Mouse (Mus musculus): ENCODE measurements around the gene Gstt2. TPM values are rescaled to one million over a fixed set of nuclear protein-coding genes. Genes with fewer than 3 reads are reported as not detected.

The Gstt2 gene
- polyA plus RNA-seq, 1 experiment from 2014 or later: 77.4 TPM

DNA sequence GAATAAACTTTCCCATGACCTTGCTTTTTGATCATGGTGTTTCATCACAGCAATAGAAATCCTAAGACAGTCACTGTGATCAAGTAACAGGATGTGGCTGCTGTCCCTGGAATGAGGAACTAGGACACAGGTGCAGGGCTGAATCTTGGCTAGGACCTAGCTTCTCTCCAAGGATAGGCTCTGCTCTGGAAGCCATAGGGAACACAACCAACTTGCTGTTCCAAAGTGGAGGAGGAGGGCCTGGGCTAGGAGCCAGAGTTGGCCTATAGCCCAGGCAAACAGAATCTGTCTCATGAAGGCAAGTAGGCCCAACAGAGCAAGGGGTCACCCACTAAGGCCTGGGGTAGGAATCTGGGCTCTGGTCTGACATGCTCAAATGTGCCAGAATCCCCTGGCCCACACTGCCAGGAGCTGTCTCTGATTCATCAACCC, 8.7 kb downstream of the Gstt2 start:
- no peaks in the 10 kb centered on the region for H3K27me3 ChIP-seq (ENCODE audit: control insufficient read depth, insufficient read depth, low read length)
- ATAC-seq (ENCODE audit: low FRiP score, low TSS enrichment) (no peak), DNase-seq (ENCODE audit: low spot score) (no peak)
- 0 out of 2 replicates have a peak, but pooled peaks cover 2% of the 10 kb centered on the region for H3K4me1 ChIP-seq (replicated peaks; ENCODE audit: control insufficient read depth, insufficient read depth)
- no peak overlapping the region for H3K4me3 ChIP-seq (ENCODE audit: low read depth, low read length)
- H3K4me2 ChIP-seq (replicated peaks; ENCODE audit: low read depth): no peak overlapping the region
- H3K27ac ChIP-seq (replicated peaks): no peak overlapping the region
- H3K9me3 ChIP-seq (ENCODE audit: control insufficient read depth, low read length): no peaks in the 10 kb centered on the region
- no peak overlapping the region for H3K9ac ChIP-seq (ENCODE audit: low read length)
- TF ChIP-seq EP300 (optimal IDR thresholded peaks at IDR 0.05) (no peak), CTCF (IDR thresholded peaks at IDR 0.05; ENCODE audit: low read depth) (no peak)
- H3K36me3 ChIP-seq (ENCODE audit: control insufficient read depth, insufficient read depth, low read length): no peaks in the 10 kb centered on the region

DNA sequence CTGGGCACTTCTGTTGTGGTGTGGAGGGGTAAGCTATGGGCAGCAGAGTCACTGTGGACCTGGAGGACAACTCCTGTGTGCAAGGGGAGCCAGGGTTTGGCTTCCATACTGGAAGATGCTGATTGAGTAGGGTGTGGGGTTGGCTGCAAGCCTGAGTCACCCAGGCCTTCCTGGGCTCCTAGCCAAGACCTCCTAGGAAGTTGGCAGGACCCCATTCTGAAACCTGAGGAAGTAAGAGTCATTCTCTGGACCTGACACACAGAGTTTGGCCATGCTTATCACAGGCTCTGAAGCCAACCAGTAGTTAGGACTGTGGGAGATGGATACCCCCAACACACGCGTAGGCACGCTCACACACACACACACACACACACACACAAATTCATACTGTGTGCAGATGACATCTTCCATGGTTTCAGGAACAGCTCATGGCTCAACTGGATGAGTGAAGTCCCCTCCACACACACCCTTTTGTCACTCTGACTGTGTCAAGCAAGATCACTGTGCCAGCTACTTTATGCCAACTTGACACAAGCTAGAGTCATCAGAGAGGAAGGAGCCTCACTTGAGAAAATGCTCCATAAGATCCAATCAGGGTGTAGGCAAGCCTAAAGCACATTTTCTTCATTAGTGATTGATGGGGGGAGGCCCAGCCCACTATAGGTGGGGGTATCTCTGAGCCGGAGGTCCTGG, 9.4 kb downstream of the Gstt2 start:
- ATAC-seq (ENCODE audit: low FRiP score, low TSS enrichment) (peak; percentile 43), DNase-seq (ENCODE audit: low spot score) (peak; percentile 65)
- H3K9me3 ChIP-seq (ENCODE audit: control insufficient read depth, low read length): no peaks in the 10 kb centered on the region
- 0 out of 2 replicates have a peak, but pooled peaks cover 2% of the 10 kb centered on the region for H3K4me1 ChIP-seq (replicated peaks; ENCODE audit: control insufficient read depth, insufficient read depth)
- H3K4me3 ChIP-seq (ENCODE audit: low read depth, low read length): no peak overlapping the region
- no peak overlapping the region for H3K4me2 ChIP-seq (replicated peaks; ENCODE audit: low read depth)
- TF ChIP-seq EP300 (optimal IDR thresholded peaks at IDR 0.05): no peak
- TF ChIP-seq CTCF (IDR thresholded peaks at IDR 0.05; ENCODE audit: low read depth): no peak
- H3K36me3 ChIP-seq (ENCODE audit: control insufficient read depth, insufficient read depth, low read length): no peaks in the 10 kb centered on the region
- H3K9ac ChIP-seq (ENCODE audit: low read length): no peak overlapping the region
- H3K27ac ChIP-seq (replicated peaks): no peak overlapping the region
- H3K27me3 ChIP-seq (ENCODE audit: control insufficient read depth, insufficient read depth, low read length): no peaks in the 10 kb centered on the region
- WGBS: 83% methylated on average over 4 of the region's 4 CpGs

DNA sequence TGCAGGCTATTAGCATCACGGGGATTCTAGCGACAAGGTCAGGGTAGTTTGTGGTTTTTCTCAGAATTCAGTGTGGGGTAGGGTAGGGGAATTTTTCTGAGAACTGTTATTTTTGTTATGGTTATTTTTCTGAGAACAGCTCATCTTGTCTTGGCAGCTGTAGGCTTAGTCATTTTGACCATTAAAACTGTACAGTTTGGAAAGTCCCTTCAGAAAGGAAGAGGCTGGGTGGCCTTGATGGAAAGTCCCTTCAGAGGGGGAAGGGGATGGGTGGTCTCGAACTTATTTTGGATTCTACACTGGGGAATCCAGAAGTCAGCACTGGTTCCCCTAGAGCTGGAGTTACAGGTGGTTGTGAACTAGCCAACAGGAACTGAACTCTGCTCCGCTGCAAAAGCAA, 12.7 kb downstream of the Gstt2 start:
- 78% methylated on average over 4 of the region's 4 CpGs for WGBS
- DNase-seq (ENCODE audit: low spot score): no peak
- ATAC-seq (ENCODE audit: low FRiP score, low TSS enrichment): no peak
- H3K9ac ChIP-seq (ENCODE audit: low read length): no peak overlapping the region
- H3K36me3 ChIP-seq (ENCODE audit: control insufficient read depth, insufficient read depth, low read length): no peaks in the 10 kb centered on the region
- no peaks in the 10 kb centered on the region for H3K9me3 ChIP-seq (ENCODE audit: control insufficient read depth, low read length)
- no peak overlapping the region for H3K27ac ChIP-seq (replicated peaks)
- H3K4me3 ChIP-seq (ENCODE audit: low read depth, low read length): no peak overlapping the region
- no peak for TF ChIP-seq EP300 (optimal IDR thresholded peaks at IDR 0.05)
- no peak for TF ChIP-seq CTCF (IDR thresholded peaks at IDR 0.05; ENCODE audit: low read depth)
- H3K4me1 ChIP-seq (replicated peaks; ENCODE audit: control insufficient read depth, insufficient read depth): 0 out of 2 replicates have a peak, but pooled peaks cover 2% of the 10 kb centered on the region
- no peak overlapping the region for H3K4me2 ChIP-seq (replicated peaks; ENCODE audit: low read depth)
- H3K27me3 ChIP-seq (ENCODE audit: control insufficient read depth, insufficient read depth, low read length): no peaks in the 10 kb centered on the region

DNA sequence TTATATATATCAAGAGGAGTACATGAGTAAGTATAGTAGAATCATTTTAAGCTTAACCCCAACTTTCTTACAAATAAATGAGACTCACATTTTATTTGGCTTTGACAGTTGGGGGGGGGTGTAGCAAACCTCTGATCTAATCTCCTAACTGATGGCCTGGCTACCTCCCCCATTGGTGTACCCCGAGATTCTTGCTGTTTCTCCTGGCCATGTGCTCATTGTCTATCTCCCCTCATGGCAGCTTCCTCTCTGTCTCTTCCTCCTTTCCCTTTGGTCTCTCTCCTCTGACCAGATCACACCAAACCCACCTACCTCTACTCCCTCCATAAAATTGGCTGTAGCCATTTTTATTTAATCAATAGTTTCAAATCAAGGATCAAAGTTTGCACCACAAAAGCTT, 13.4 kb downstream of the Gstt2 start:
- Histone ChIP-seq H3K36me3 (ENCODE audit: control insufficient read depth, insufficient read depth, low read length) (no peaks in the 10 kb centered on the region), H3K4me3 (ENCODE audit: low read depth, low read length) (no peak overlapping the region), H3K9ac (ENCODE audit: low read length) (no peak overlapping the region), H3K9me3 (ENCODE audit: control insufficient read depth, low read length) (no peaks in the 10 kb centered on the region), H3K27ac (replicated peaks) (no peak overlapping the region), H3K4me1 (replicated peaks; ENCODE audit: control insufficient read depth, insufficient read depth) (0 out of 2 replicates have a peak, but pooled peaks cover 2% of the 10 kb centered on the region), H3K27me3 (ENCODE audit: control insufficient read depth, insufficient read depth, low read length) (no peaks in the 10 kb centered on the region), H3K4me2 (replicated peaks; ENCODE audit: low read depth) (no peak overlapping the region)
- 95% methylated on average over 1 of the region's 1 CpGs for WGBS
- TF ChIP-seq CTCF (IDR thresholded peaks at IDR 0.05; ENCODE audit: low read depth) (no peak), EP300 (optimal IDR thresholded peaks at IDR 0.05) (no peak)
- DNase-seq (ENCODE audit: low spot score): no peak
- ATAC-seq (ENCODE audit: low FRiP score, low TSS enrichment): no peak

DNA sequence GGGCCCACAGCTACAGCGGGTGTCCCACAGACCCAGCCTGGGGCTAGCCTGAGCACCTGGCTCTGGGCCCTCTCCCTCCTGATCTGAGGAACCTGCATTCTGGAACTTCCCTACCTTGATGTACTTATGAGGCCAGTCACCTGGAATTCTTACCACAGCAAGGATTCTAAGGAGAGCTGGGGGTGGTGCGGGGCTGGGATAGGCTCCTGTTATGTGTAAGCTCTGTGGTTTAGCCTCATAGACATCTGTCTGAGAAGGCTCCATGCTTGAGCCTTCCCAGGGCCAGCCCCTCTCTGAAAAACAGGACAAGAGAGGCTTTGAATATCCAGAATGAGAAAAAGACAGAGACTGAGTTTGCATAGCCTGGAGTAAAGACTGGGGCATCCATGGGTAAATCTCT, 14.8 kb downstream of the Gstt2 start, which contains the start of gene Gstt4:
TSS of gene Gstt4 (minus strand) at position 101 of the 400 bp plus-strand sequence.
- Histone ChIP-seq H3K4me2 (replicated peaks; ENCODE audit: low read depth) (no peak within 1 kb of the TSS), H3K27me3 (ENCODE audit: control insufficient read depth, insufficient read depth, low read length) (no peaks in the 10 kb centered on the region), H3K9ac (ENCODE audit: low read length) (no peak within 1 kb of the TSS), H3K36me3 (ENCODE audit: control insufficient read depth, insufficient read depth, low read length) (no peaks in the 10 kb centered on the region), H3K4me1 (replicated peaks; ENCODE audit: control insufficient read depth, insufficient read depth) (0 out of 2 replicates have a peak, but pooled peaks cover 2% of the 10 kb centered on the region), H3K4me3 (ENCODE audit: low read depth, low read length) (no peak within 1 kb of the TSS), H3K9me3 (ENCODE audit: control insufficient read depth, low read length) (no peaks in the 10 kb centered on the region), H3K27ac (replicated peaks) (no peak within 1 kb of the TSS)
- ATAC-seq (ENCODE audit: low FRiP score, low TSS enrichment) (no peak), DNase-seq (ENCODE audit: low spot score) (no peak)
- TF ChIP-seq CTCF (IDR thresholded peaks at IDR 0.05; ENCODE audit: low read depth) (no peak), EP300 (optimal IDR thresholded peaks at IDR 0.05) (no peak)
- 96% methylated on average over 2 of the region's 2 CpGs for WGBS

DNA sequence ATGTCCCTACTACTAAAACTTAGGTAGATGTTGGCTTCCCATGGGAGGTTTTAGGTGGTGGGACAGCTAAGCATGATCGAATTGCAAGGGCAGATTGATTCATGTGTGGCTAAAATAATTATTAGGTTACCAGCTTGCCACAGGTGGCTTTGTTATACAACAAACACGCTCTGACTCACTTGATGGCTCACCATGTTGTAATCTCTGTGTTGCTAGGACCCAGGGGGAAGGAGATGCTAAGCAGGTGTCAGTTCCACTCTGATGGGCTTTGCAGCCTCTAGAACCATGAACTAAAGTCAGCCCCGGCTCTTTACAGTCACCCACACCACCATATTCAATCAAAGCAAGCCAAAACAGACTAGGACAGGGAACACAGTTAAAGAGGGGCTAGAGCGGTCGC, 17.3 kb downstream of the Gstt2 start:
- H3K9ac ChIP-seq (ENCODE audit: low read length): no peak overlapping the region
- no peak overlapping the region for H3K4me2 ChIP-seq (replicated peaks; ENCODE audit: low read depth)
- no peaks in the 10 kb centered on the region for H3K9me3 ChIP-seq (ENCODE audit: control insufficient read depth, low read length)
- H3K27ac ChIP-seq (replicated peaks): no peak overlapping the region
- 82% methylated on average over 5 of the region's 5 CpGs for WGBS
- no peak for DNase-seq (ENCODE audit: low spot score)
- H3K4me3 ChIP-seq (ENCODE audit: low read depth, low read length): no peak overlapping the region
- no peaks in the 10 kb centered on the region for H3K36me3 ChIP-seq (ENCODE audit: control insufficient read depth, insufficient read depth, low read length)
- ATAC-seq (ENCODE audit: low FRiP score, low TSS enrichment): no peak
- no peaks in the 10 kb centered on the region for H3K4me1 ChIP-seq (replicated peaks; ENCODE audit: control insufficient read depth, insufficient read depth)
- H3K27me3 ChIP-seq (ENCODE audit: control insufficient read depth, insufficient read depth, low read length): no peaks in the 10 kb centered on the region
- no peak for TF ChIP-seq CTCF (IDR thresholded peaks at IDR 0.05; ENCODE audit: low read depth)
- no peak for TF ChIP-seq EP300 (optimal IDR thresholded peaks at IDR 0.05)

Data from stomach, postnatal 0 days (tissue).